Mouse (Mus musculus) midbrain, embryonic 13.5 days (tissue): ENCODE data around the gene Agpat4. TPM values are rescaled to one million over a fixed set of nuclear protein-coding genes. Genes with fewer than 3 reads are reported as not detected.
"Not testable (repeated sequence)": the region's sequence is repeated elsewhere in the genome, so short reads cannot be mapped to it uniquely, and the experiment has no call there.

Experiments
- ATAC-seq: fragments of 200-750 bp; cut with Nextera tagmentation; 2 replicates; pipeline ENCODE4 v1.8.0; 2017; ENCODE audit warnings: mild to moderate bottlenecking, moderate TSS enrichment, moderate library complexity
- H3K27ac ChIP-seq: fragments of 300-500 bp; sonication (generic); 2 replicates; pipeline ENCODE4 v1.5.1; 2015; ENCODE audit warnings: inconsistent platforms, mild to moderate bottlenecking, moderate library complexity
- H3K27me3 ChIP-seq: fragments of 300-500 bp; sonication (generic); 2 replicates; pipeline ENCODE4 v1.6.1; 2015; ENCODE audit warnings: mild to moderate bottlenecking, inconsistent platforms
- H3K36me3 ChIP-seq: fragments of 300-500 bp; sonication (generic); 2 replicates; pipeline ENCODE4 v1.6.1; 2015; ENCODE audit warnings: mild to moderate bottlenecking, inconsistent platforms
- H3K4me1 ChIP-seq: fragments of 300-500 bp; sonication (generic); replicated peaks from 2 replicates; pipeline ENCODE4 v1.6.1; 2015; ENCODE audit warnings: inconsistent platforms
- H3K4me2 ChIP-seq: fragments of 300-500 bp; sonication (generic); replicated peaks from 2 replicates; pipeline ENCODE4 v1.6.1; 2015; ENCODE audit warnings: moderate library complexity, mild to moderate bottlenecking, inconsistent platforms
- H3K4me3 ChIP-seq: fragments of 300-500 bp; sonication (generic); replicated peaks from 2 replicates; pipeline ENCODE4 v1.5.1; 2015; ENCODE audit warnings: mild to moderate bottlenecking, inconsistent platforms
- H3K9ac ChIP-seq: fragments of 300-500 bp; sonication (generic); replicated peaks from 2 replicates; pipeline ENCODE4 v1.6.1; 2015; ENCODE audit warnings: mild to moderate bottlenecking, inconsistent platforms
- H3K9me3 ChIP-seq: fragments of 300-500 bp; sonication (generic); 2 replicates; pipeline ENCODE4 v1.6.1; 2016; ENCODE audit warnings: mild to moderate bottlenecking, inconsistent platforms
- WGBS: fragments of 180-500 bp; shearing (Covaris S2); methylation state at CpG from one replicate; pipeline ENCODE4 v1.1.7; 2015; 5-methylcytosine and 5-hydroxymethylcytosine counted together
- polyA plus RNA-seq: library from polyadenylated mRNA; unstranded; fragments of >200 nt; fragmentation: Nextera tagmentation; extraction: Ambion mirVana; gene quantifications from 2 replicates; pipeline ENCODE4 v1.2.1, GENCODE M21; 2015

Agpat4 gene
- polyA plus RNA-seq, 1 experiment from 2014 or later = 51.9 TPM

DNA sequence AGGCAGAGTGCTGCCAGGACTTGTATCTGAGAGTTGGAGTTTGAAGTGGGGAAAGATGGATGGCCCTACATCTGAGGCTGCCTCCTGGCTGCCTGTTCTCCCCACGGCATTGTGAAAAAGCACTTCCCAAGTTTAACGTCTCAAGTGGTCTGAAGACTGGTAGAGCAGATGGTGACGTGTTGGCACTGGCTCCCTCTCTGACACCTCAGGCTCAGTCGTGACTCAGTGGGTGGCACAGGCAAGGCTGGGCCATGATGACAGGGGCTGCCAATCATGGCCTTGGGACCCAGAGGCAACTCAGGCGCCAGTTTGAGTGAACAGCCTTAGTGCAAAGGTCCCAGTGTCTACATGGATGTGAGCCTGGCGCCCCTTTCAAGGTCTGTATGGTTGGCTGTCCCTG lies 103.4 kb downstream of the Agpat4 start:
- 72% methylated on average over 6 of the region's 6 CpGs for WGBS
- H3K4me1 ChIP-seq = no peaks in the 10 kb centered on the region; the same call in none of the 2 replicates
- H3K4me2 ChIP-seq = no peak overlapping the region
- no peaks in the 10 kb centered on the region for H3K27me3 ChIP-seq
- ATAC-seq = no peak
- no peak overlapping the region for H3K4me3 ChIP-seq
- no peak overlapping the region for H3K27ac ChIP-seq
- H3K9ac ChIP-seq = no peak overlapping the region
- no peaks in the 10 kb centered on the region for H3K9me3 ChIP-seq
- peaks cover 60% of the 10 kb centered on the region for H3K36me3 ChIP-seq

DNA sequence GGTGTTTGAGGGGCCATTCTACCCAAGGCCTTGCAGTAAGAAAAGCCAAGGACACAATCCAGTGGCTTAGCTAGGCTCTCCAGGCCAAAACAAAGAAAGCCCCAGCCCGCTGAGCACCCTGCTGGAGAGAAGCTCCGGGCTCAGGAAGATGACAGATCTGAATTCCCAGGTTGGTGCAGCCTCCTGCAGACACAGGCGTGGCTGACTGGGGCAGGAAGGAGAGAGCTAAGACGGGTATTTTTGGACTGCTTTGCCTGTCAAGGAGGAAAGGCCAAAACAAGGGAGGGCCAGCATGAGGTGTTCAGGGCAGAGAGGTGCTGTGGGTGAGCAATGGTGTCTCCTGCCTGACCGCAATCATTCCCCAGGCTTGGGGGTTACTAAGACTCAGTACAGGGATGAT lies 105.2 kb downstream of the Agpat4 start:
- no peak for ATAC-seq
- WGBS = 34% methylated on average over 5 of the region's 5 CpGs
- Histone ChIP-seq H3K27me3 (no peaks in the 10 kb centered on the region), H3K9ac (no peak overlapping the region), H3K4me3 (no peak overlapping the region), H3K27ac (no peak overlapping the region), H3K36me3 (peaks cover 61% of the 10 kb centered on the region), H3K9me3 (no peaks in the 10 kb centered on the region), H3K4me2 (no peak overlapping the region), H3K4me1 (no peaks in the 10 kb centered on the region; the same call in none of the 2 replicates)

DNA sequence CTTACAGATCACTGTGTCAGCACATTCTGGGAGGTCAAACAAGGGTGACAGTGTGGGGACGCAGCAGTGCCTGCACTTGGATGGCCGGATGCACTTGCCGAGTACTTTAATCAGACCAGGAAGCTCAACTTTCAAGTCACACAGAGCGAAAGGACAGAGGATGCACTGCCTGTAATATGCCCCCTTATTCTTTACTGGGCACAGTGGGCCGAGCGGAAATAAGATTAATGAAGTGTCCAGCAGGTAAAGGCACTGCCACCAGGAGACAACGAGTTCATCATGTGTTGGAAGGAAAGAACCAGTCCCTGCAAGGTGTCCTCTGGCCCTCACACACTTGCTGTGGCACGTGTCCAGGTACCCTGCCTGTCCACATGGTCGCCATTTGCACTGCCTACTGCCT lies 105.6 kb downstream of the Agpat4 start:
- no peaks in the 10 kb centered on the region; the same call in 1 of the 2 replicates for H3K4me1 ChIP-seq
- H3K9ac ChIP-seq = no peak overlapping the region
- WGBS = 90% methylated on average over 9 of the region's 9 CpGs
- H3K9me3 ChIP-seq = no peaks in the 10 kb centered on the region
- ATAC-seq = no peak
- H3K27me3 ChIP-seq = no peaks in the 10 kb centered on the region
- H3K4me3 ChIP-seq = no peak overlapping the region
- peaks cover 61% of the 10 kb centered on the region for H3K36me3 ChIP-seq
- no peak overlapping the region for H3K27ac ChIP-seq
- H3K4me2 ChIP-seq = no peak overlapping the region

DNA sequence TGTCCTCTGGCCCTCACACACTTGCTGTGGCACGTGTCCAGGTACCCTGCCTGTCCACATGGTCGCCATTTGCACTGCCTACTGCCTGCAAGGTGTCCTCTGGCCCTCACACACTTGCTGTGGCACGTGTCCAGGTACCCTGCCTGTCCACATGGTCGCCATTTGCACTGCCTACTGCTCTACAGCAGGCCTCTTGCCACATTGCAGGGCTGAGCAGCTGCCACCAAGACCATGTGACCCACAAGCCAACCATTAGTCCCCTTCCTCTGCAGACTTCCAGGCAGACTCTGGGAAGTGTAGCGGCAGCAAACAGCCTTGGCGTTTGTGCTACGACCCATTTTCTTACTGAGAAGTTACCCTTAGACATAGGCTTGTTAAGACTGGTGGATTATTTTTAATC lies 106.0 kb downstream of the Agpat4 start:
- not testable (repeated sequence) for H3K9ac ChIP-seq, H3K27ac ChIP-seq, H3K4me3 ChIP-seq, H3K4me2 ChIP-seq, H3K27me3 ChIP-seq, H3K4me1 ChIP-seq, H3K9me3 ChIP-seq
- WGBS = 93% methylated on average over 7 of the region's 7 CpGs
- 0 out of 2 replicates have a peak, but pooled peaks have one; percentile 35 for ATAC-seq
- H3K36me3 ChIP-seq = peaks cover 61% of the 10 kb centered on the region

DNA sequence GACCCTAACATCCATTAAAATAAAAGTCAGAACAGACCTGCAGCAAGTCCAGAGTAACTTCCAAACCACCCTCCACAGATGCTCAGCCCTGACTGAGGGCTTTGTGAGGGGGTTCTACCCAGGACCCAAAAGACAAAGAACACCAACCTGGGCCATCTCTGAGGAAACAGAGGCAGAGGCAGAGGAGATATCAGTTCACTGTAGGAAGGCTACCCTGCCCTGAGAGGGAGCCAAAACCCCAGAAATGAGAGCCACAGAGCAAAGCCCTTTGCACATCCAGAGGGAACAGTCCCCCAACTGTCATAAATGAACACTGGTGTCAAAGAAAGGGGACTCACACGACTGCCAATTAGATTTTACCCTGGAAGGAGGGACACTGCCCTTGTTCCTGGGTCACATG lies 106.7 kb downstream of the Agpat4 start:
- H3K4me3 ChIP-seq = no peak overlapping the region
- no peaks in the 10 kb centered on the region for H3K27me3 ChIP-seq
- no peak overlapping the region for H3K27ac ChIP-seq
- no peak overlapping the region for H3K9ac ChIP-seq
- WGBS = 69% methylated on average over 1 of the region's 1 CpGs
- H3K4me1 ChIP-seq = no peaks in the 10 kb centered on the region; the same call in 1 of the 2 replicates
- peaks cover 61% of the 10 kb centered on the region for H3K36me3 ChIP-seq
- ATAC-seq = no peak
- no peaks in the 10 kb centered on the region for H3K9me3 ChIP-seq
- no peak overlapping the region for H3K4me2 ChIP-seq

DNA sequence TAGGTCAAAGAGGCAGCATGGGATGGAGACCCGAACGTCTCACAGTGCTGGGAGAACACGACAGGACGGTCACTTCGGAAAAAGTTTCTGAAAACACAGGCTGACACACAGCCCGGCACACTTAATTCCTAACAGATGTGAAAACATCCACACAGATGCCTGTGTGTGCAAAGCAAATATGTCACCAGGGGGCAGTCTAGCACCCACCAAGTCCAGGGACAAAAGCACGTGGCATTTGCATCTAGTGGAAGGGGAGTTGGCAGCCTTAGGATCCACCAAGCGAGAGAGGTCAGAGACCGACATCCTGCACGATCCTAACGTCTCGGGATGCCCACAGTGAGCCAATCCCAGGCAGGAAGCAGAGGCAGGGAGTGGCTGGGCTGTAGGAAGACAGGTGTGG lies 108.0 kb downstream of the Agpat4 start:
- H3K36me3 ChIP-seq = peaks cover 63% of the 10 kb centered on the region
- H3K9me3 ChIP-seq = no peaks in the 10 kb centered on the region
- H3K27ac ChIP-seq = no peak overlapping the region
- ATAC-seq = peak; percentile 40; the same call in 1 of the 2 replicates
- H3K4me1 ChIP-seq = no peaks in the 10 kb centered on the region; the same call in 1 of the 2 replicates
- H3K9ac ChIP-seq = no peak overlapping the region
- no peaks in the 10 kb centered on the region for H3K27me3 ChIP-seq
- WGBS = 75% methylated on average over 12 of the region's 12 CpGs
- H3K4me2 ChIP-seq = no peak overlapping the region
- no peak overlapping the region for H3K4me3 ChIP-seq

DNA sequence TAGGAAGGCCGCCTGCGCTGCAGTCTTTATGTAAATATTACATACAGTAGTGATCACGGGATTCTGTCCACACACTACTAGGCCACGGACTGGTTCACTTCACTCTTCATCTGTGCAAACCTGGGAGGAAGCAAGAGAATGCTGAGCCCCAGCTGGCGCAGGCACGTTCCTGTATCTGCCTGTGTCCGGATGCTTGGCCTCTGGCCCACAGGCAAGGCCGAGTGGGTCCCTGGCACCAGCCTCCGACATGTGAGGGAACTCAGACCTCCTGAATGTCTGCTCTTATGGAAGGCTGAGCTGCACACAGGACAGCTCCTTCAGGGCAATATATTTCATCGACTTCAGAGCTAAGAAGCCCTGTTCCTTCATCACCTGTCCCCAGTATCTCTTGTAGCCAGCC lies 109.5 kb downstream of the Agpat4 start:
- Histone ChIP-seq H3K36me3 (peaks cover 69% of the 10 kb centered on the region), H3K9me3 (no peaks in the 10 kb centered on the region), H3K9ac (no peak overlapping the region), H3K4me1 (no peaks in the 10 kb centered on the region; the same call in 1 of the 2 replicates), H3K27me3 (no peaks in the 10 kb centered on the region), H3K4me3 (no peak overlapping the region), H3K4me2 (no peak overlapping the region), H3K27ac (no peak overlapping the region)
- ATAC-seq = no peak
- WGBS = 91% methylated on average over 10 of the region's 10 CpGs

DNA sequence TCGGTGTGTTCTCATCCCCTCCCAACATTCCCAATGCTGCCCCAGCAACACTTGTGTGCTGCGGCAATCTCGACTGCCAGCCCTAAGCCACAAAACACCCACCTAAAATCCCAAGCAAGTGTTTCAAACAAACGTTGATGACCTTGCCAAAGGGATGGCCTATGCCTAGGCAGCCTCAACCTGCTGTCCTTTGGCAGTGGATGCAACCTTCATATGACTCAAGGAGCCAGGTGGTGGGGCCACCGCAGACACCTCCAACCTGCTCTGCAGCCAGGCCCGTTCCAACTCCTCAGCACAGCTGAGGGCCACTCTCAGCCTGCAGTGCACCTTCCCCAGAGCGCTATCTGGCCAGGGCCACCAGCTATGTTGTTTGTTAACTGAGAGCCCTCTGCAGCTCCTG lies 110.0 kb downstream of the Agpat4 start:
- Histone ChIP-seq H3K9ac (no peak overlapping the region), H3K4me1 (no peaks in the 10 kb centered on the region; the same call in 1 of the 2 replicates), H3K27ac (no peak overlapping the region), H3K4me3 (no peak overlapping the region), H3K27me3 (no peaks in the 10 kb centered on the region), H3K9me3 (no peaks in the 10 kb centered on the region), H3K36me3 (peaks cover 71% of the 10 kb centered on the region), H3K4me2 (no peak overlapping the region)
- ATAC-seq = no peak
- 94% methylated on average over 7 of the region's 7 CpGs for WGBS

DNA sequence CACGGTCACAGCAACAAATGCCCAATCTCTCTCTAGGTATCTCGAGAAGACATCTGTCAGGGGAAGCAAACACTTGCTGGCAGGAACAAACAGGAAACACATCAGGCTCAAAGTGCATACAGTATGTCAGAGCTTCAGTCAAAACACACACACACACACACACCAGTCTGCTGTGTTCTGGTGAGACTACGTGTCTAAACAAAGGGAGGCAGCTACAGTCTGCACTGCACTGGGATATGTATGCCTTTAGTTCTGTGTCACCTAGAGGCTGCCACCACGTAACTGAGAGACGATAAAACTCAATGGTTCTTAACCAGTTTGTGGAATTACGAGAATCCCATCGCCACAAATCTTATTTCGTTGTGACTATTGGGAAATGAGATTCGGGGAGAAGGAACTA lies 111.3 kb downstream of the Agpat4 start:
- WGBS = 93% methylated on average over 9 of the region's 9 CpGs
- no peak for ATAC-seq
- peaks cover 80% of the 10 kb centered on the region for H3K36me3 ChIP-seq

DNA sequence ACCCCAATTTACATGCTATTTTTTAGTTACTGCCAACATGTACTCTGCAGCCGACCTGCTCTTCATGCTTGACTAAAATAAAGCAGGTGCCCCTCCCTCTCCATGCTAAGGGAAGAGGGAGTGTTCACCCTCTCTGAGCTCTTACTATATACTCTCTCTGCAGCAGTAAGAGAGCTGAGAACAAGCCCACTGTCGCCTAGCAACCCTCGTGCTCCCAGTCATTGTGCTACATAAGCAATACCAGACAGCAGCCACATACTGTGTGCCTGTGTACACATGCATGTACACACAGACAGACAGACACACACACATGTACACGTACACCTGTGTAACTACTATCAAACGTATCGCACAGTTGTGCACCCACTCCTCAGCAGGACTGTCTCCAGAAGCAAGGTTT lies 111.7 kb downstream of the Agpat4 start:
- peak; percentile 48 for ATAC-seq
- 79% methylated on average over 6 of the region's 6 CpGs for WGBS
- H3K27ac ChIP-seq = peak overlapping the region; percentile 12; the same call in 1 of the 2 replicates
- no peak overlapping the region for H3K4me3 ChIP-seq
- H3K4me1 ChIP-seq = no peaks in the 10 kb centered on the region; the same call in 1 of the 2 replicates
- H3K4me2 ChIP-seq = no peak overlapping the region
- H3K9ac ChIP-seq = no peak overlapping the region
- H3K36me3 ChIP-seq = peaks cover 84% of the 10 kb centered on the region
- H3K9me3 ChIP-seq = no peaks in the 10 kb centered on the region
- no peaks in the 10 kb centered on the region for H3K27me3 ChIP-seq

More for the DNA sequence above, 111.3 kb downstream of the Agpat4 start:
- H3K9ac ChIP-seq = no peak overlapping the region
- H3K9me3 ChIP-seq = no peaks in the 10 kb centered on the region
- no peak overlapping the region for H3K4me3 ChIP-seq
- H3K4me2 ChIP-seq = no peak overlapping the region
- H3K27me3 ChIP-seq = no peaks in the 10 kb centered on the region
- no peaks in the 10 kb centered on the region; the same call in 1 of the 2 replicates for H3K4me1 ChIP-seq
- no peak overlapping the region for H3K27ac ChIP-seq

DNA sequence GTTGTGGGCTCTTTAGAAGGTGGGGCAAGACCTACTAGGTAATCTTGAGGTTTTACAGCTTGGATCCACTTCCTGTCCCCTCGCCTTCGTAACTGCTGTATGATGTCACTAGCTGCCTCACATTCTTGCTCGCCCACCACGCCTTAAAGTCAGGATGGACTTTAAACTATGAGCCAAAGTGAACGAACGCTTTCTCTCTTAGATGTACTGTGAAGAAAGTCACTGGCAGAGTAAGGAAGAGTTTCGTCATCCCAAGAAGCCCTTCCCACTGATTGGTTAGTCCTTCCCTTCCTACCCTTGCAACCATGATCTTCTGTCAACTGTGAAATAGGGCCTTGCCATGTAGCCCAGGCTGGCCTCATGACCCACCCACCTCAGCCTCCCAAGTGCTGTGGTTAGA lies 112.6 kb downstream of the Agpat4 start:
- H3K9me3 ChIP-seq = no peaks in the 10 kb centered on the region
- no peak overlapping the region for H3K4me2 ChIP-seq
- H3K36me3 ChIP-seq = peaks cover 92% of the 10 kb centered on the region
- no peaks in the 10 kb centered on the region; the same call in 1 of the 2 replicates for H3K4me1 ChIP-seq
- H3K27ac ChIP-seq = no peak overlapping the region
- no peak for ATAC-seq
- no peak overlapping the region for H3K9ac ChIP-seq
- 95% methylated on average over 7 of the region's 7 CpGs for WGBS
- no peaks in the 10 kb centered on the region for H3K27me3 ChIP-seq
- H3K4me3 ChIP-seq = no peak overlapping the region

DNA sequence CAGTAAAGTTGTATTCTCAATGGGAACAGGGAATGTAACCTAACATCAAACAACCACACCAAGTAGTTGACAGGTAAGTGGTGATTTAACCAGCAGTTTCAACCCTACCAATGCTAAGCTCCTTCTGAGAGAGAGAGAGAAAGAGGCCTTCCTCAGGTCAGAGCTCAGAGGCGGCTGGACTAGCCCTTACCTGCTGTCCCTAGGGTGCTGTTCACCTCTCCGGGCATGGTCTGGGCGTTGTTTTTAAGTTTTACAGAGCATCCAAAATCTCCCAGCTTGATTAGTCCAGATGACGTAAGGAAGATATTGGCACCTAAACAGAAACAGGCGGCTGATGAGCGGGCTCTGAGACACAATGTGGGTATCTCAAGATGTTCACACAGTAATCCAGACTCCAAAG lies 114.2 kb downstream of the Agpat4 start:
- H3K4me3 ChIP-seq = no peak overlapping the region
- H3K36me3 ChIP-seq = peaks cover 87% of the 10 kb centered on the region
- H3K4me2 ChIP-seq = no peak overlapping the region
- 95% methylated on average over 6 of the region's 6 CpGs for WGBS
- no peaks in the 10 kb centered on the region for H3K27me3 ChIP-seq
- ATAC-seq = no peak
- no peaks in the 10 kb centered on the region; the same call in 1 of the 2 replicates for H3K4me1 ChIP-seq
- no peak overlapping the region for H3K27ac ChIP-seq
- no peak overlapping the region for H3K9ac ChIP-seq
- H3K9me3 ChIP-seq = no peaks in the 10 kb centered on the region

DNA sequence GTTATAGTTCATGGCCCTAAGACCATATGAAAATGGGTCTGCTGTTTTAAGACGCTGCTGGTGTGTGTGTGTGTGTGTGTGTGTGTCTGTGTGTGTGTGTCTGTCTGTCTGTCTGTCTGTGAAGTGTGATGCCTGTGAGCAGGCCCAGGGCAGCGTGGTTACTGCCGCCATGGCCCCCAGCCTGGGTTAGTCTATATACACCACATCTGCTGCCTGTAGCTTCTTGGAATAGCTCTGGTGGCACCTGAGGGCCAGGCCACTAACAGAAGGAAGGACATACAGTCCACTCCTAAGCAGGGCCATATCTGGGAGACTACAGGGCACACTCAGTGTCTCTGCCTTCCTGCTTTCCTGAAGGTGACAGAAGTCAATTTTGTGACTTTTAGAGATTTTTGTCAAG lies 122.2 kb downstream of the Agpat4 start:
- 96% methylated on average over 3 of the region's 3 CpGs for WGBS

More for the DNA sequence above, 122.2 kb downstream of the Agpat4 start:
- no peak for ATAC-seq
- H3K9ac ChIP-seq = no peak overlapping the region
- H3K4me1 ChIP-seq = no peaks in the 10 kb centered on the region
- H3K4me2 ChIP-seq = no peak overlapping the region
- H3K27ac ChIP-seq = no peak overlapping the region
- peaks cover 75% of the 10 kb centered on the region for H3K36me3 ChIP-seq
- H3K27me3 ChIP-seq = no peaks in the 10 kb centered on the region
- H3K4me3 ChIP-seq = no peak overlapping the region
- H3K9me3 ChIP-seq = no peaks in the 10 kb centered on the region
